Mouse (Mus musculus): Measurements from ENCODE around the gene Las1l.

DNA sequence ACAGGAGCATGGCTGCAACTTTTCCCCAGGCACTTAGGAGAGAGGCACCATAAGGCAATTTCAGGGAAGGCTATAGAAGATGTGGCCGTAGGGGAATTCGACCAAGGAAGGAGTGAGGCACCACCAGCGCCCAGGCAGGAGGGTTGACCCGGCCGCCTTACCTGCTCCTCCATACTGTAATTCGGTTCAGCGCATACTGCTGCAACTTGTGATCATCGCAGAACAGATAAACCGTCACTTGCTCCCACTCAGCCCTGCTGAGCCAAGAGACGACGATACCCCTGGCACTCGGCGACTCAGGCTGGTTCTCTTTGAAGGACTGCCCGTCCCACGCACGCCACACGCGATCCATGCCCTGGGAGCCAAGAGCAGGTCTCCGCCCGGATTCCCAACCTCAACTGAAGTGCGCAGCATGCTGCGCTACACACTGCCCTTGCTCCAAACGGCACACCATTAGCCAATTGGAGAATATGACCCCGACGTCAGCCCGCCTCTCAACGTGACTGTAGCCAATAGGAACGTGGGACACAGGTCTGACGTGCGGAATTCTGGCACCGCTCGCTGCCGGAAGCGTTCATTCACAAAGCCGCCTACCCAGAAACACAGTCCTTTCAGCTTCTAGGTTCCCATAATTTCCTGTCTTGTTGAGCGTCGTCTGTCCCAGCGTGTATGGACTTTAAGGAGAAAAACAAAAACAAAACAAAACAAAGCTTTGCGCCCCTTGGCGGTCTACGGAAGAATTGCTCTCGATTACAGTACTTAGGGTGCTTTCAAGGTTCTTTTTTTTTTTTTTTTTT is at the start of gene Las1l:
- TF ChIP-seq CTCF (IDR thresholded peaks at IDR 0.05; ENCODE audit: insufficient read depth, low read depth, low read length) (no peak), POLR2A (IDR thresholded peaks at IDR 0.05; ENCODE audit: insufficient read depth, low read depth, low read length) (peak; percentile 67; the same call in 1 of the 2 replicates)

Data from olfactory bulb, adult 2 months (tissue).